Mouse (Mus musculus) CH12.LX (cell line): ENCODE measurements at regions not wholly inside any gene's neighbourhood (a gene's known extent, or its start where the extent isn't known, plus 50 kb on each side); places are given as distances from the start of the nearest gene placed in this dataset.

Experiments used
- CHD2 ChIP-seq: IDR thresholded peaks from 2 replicates; pipeline ENCODE4 v1.6.1; 2011; ENCODE audit warnings: low read length, improper control_type of control experiment
- CTCF ChIP-seq, 2 experiments: IDR thresholded peaks in 1 of 2; conservative IDR thresholded peaks in 1 of 2; 2 replicates each; pipeline ENCODE4 v1.5.1; 2011 to 2012; ENCODE audit warnings: low read depth in 2 of 2, low read length in 2 of 2, improper control_type of control experiment in 1 of 2, inconsistent platforms in 1 of 2, mild to moderate bottlenecking in 1 of 2, moderate library complexity in 1 of 2
- EP300 ChIP-seq: IDR thresholded peaks from 2 replicates; pipeline ENCODE4 v1.6.1; 2011; ENCODE audit warnings: low read length, improper control_type of control experiment
- ETS1 ChIP-seq: conservative IDR thresholded peaks from 2 replicates; pipeline ENCODE4 v1.6.1; 2012; ENCODE audit warnings: low read depth, mild to moderate bottlenecking, inconsistent platforms, low read length, improper control_type of control experiment, moderate library complexity
- HCFC1 ChIP-seq: IDR thresholded peaks from 2 replicates; pipeline ENCODE4 v1.6.1; 2012; ENCODE audit warnings: low read depth, mild to moderate bottlenecking, inconsistent platforms, low read length, improper control_type of control experiment
- JUND ChIP-seq: conservative IDR thresholded peaks from 2 replicates; pipeline ENCODE4 v1.6.1; 2011; ENCODE audit warnings: low read depth, low read length, improper control_type of control experiment
- MAX ChIP-seq: IDR thresholded peaks from 2 replicates; pipeline ENCODE4 v1.6.1; 2011; ENCODE audit warnings: low read length, improper control_type of control experiment
- NELFE ChIP-seq: IDR thresholded peaks from 2 replicates; pipeline ENCODE4 v1.6.1; 2011; ENCODE audit warnings: low read depth, low read length, improper control_type of control experiment
- POLR2A ChIP-seq: IDR thresholded peaks from 2 replicates; pipeline ENCODE4 v1.6.1; 2011; ENCODE audit warnings: low read depth, mild to moderate bottlenecking, improper control_type of control experiment, low read length
- TBP ChIP-seq: conservative IDR thresholded peaks from 2 replicates; pipeline ENCODE4 v1.6.1; 2011; ENCODE audit warnings: low read depth, low read length, improper control_type of control experiment
- TCF12 ChIP-seq: IDR thresholded peaks from 2 replicates; pipeline ENCODE4 v1.6.1; 2014; ENCODE audit warnings: low read depth, mild to moderate bottlenecking, inconsistent platforms, low read length, improper control_type of control experiment
- ZC3H11A ChIP-seq: IDR thresholded peaks from 2 replicates; pipeline ENCODE4 v1.6.1; 2012; ENCODE audit warnings: low read depth, mild to moderate bottlenecking, inconsistent platforms, low read length, improper control_type of control experiment
- ZKSCAN1 ChIP-seq: IDR thresholded peaks from 2 replicates; pipeline ENCODE4 v1.6.1; 2012; ENCODE audit warnings: low read depth, inconsistent platforms, low read length, improper control_type of control experiment, borderline replicate concordance
- ZNF384 ChIP-seq: IDR thresholded peaks from 2 replicates; pipeline ENCODE4 v1.6.1; 2012; ENCODE audit warnings: low read depth, low read length, improper control_type of control experiment, inconsistent platforms

DNA sequence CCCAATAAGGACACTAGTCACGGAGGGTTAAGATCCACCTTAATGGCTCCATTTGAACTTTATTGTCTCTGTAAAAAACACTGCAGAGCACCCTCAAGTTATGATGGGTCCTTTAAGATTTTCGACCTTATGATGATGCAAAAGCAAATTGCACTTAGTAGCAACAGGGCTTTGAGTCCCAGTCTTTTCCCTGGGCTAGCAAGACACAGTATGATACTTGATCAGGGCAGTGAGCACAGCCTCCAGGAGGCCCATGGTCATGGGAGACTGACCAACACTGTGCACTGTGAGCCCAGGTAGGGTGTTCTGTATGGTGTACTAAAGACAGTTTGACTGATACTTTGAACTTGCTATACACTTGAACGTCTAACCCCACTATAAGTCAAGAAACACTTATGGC, 73.4 kb upstream of the Lnx1 start:
- no peak for TF ChIP-seq JUND
- TF ChIP-seq POLR2A, result no peak
- TF ChIP-seq EP300, result no peak
- TF ChIP-seq HCFC1, result no peak
- no peak for TF ChIP-seq MAX
- TF ChIP-seq CHD2, result no peak
- no peak for TF ChIP-seq CTCF (conservative IDR thresholded peaks at IDR 0.05 in 1 of 2, IDR thresholded peaks at IDR 0.05 in 1 of 2; ENCODE audit: low read depth in 2 of 2, low read length in 2 of 2)
- TF ChIP-seq TBP, result no peak
- no peak for TF ChIP-seq ZNF384
- TF ChIP-seq ZKSCAN1, result no peak
- no peak for TF ChIP-seq ZC3H11A
- no peak for TF ChIP-seq NELFE
- TF ChIP-seq ETS1, result no peak
- TF ChIP-seq TCF12, result no peak
